Mouse (Mus musculus): ENCODE data around the gene Helt. TPM values are rescaled to one million over a fixed set of nuclear protein-coding genes. Genes with fewer than 3 reads are reported as not detected.
A peak's percentile ranks its signal among the peaks of the same experiment; 100 is the strongest.

Gene Helt
- polyA plus RNA-seq, 1 experiment from 2014 or later, result not detected

- in situ Hi-C loops (cut with MboI; ENCODE audit: low pct_unique_long_range_greater_than_20kb), result no loop called here
- DNase-seq (ENCODE audit: low read depth, low spot score) (no peak), ATAC-seq (no peak)
- ChIA-PET CTCF (interaction anchor here (1.1 kb wide), 1 partner anchor 27 kb away, joined by 3 read pairs; no protein-coding TSS in a partner anchor), POLR2A (no interaction called here)
- no peak for TF ChIP-seq CTCF (IDR thresholded peaks at IDR 0.05)
- no peaks in the 10 kb centered on the region for H3K27me3 ChIP-seq
These were observed 30.2 kb upstream of the Helt start for GRCm38 (mm10) chr8:46324676-46325075.

GRCm38 (mm10) chr8:46323672-46324191, 29.3 kb upstream of the Helt start:
- DNase-seq (ENCODE audit: low read depth, low spot score), result no peak
- no peaks in the 10 kb centered on the region for H3K27me3 ChIP-seq
- POLR2A ChIA-PET, result no interaction called here
- in situ Hi-C loops (cut with MboI; ENCODE audit: low pct_unique_long_range_greater_than_20kb), result no loop called here
- CTCF ChIA-PET, result interaction anchor here (1.1 kb wide), 1 partner anchor 28 kb away, joined by 3 read pairs; no protein-coding TSS in a partner anchor
- no peak for ATAC-seq
- no peak for TF ChIP-seq CTCF (IDR thresholded peaks at IDR 0.05)

- H3K27me3 ChIP-seq, result no peaks in the 10 kb centered on the region
- no peak for DNase-seq (ENCODE audit: low read depth, low spot score)
- POLR2A ChIA-PET, result no interaction called here
- no peak for ATAC-seq
- CTCF ChIA-PET, result no interaction called here
- in situ Hi-C loops (cut with MboI; ENCODE audit: low pct_unique_long_range_greater_than_20kb), result no loop called here
- TF ChIP-seq CTCF (IDR thresholded peaks at IDR 0.05), result peak; percentile 43
These were observed 28.4 kb upstream of the Helt start for GRCm38 (mm10) chr8:46322833-46323232.

- ATAC-seq (no peak), DNase-seq (ENCODE audit: low read depth, low spot score) (no peak)
- H3K27me3 ChIP-seq, result no peaks in the 10 kb centered on the region
- ChIA-PET POLR2A (no interaction called here), CTCF (interaction anchor here (1.5 kb wide), 1 partner anchor 11 kb away, joined by 3 read pairs; no protein-coding TSS in a partner anchor)
- no peak for TF ChIP-seq CTCF (IDR thresholded peaks at IDR 0.05)
- in situ Hi-C loops (cut with MboI; ENCODE audit: low pct_unique_long_range_greater_than_20kb), result no loop called here
These were observed 27.9 kb upstream of the Helt start for GRCm38 (mm10) chr8:46322421-46322820.

GRCm38 (mm10) chr8:46318802-46319201, 24.3 kb upstream of the Helt start:
- H3K27me3 ChIP-seq, result no peaks in the 10 kb centered on the region
- TF ChIP-seq CTCF (IDR thresholded peaks at IDR 0.05), result no peak
- POLR2A ChIA-PET, result no interaction called here
- DNase-seq (ENCODE audit: low read depth, low spot score) (no peak), ATAC-seq (no peak)
- CTCF ChIA-PET, result interaction anchor here (0.9 to 2.4 kb wide), 4 partner anchors 13 to 229 kb away, joined by 3 to 6 read pairs (median 5); no protein-coding TSS in a partner anchor
- in situ Hi-C loops (cut with MboI; ENCODE audit: low pct_unique_long_range_greater_than_20kb), result no loop called here

GRCm38 (mm10) chr8:46317161-46317560, 22.7 kb upstream of the Helt start:
- no peaks in the 10 kb centered on the region for H3K27me3 ChIP-seq
- CTCF ChIA-PET, result no interaction called here
- DNase-seq (ENCODE audit: low read depth, low spot score), result no peak
- TF ChIP-seq CTCF (IDR thresholded peaks at IDR 0.05), result no peak
- POLR2A ChIA-PET, result no interaction called here
- in situ Hi-C loops (cut with MboI; ENCODE audit: low pct_unique_long_range_greater_than_20kb), result no loop called here
- no peak for ATAC-seq

GRCm38 (mm10) chr8:46313798-46314197, 19.3 kb upstream of the Helt start:
- H3K27me3 ChIP-seq, result no peaks in the 10 kb centered on the region
- ATAC-seq, result no peak
- ChIA-PET POLR2A (no interaction called here), CTCF (no interaction called here)
- DNase-seq (ENCODE audit: low read depth, low spot score), result no peak
- in situ Hi-C loops (cut with MboI; ENCODE audit: low pct_unique_long_range_greater_than_20kb), result loop anchor here (5.0 kb wide), 1 partner anchor 234 kb away; no protein-coding TSS in a partner anchor
- no peak for TF ChIP-seq CTCF (IDR thresholded peaks at IDR 0.05)

GRCm38 (mm10) chr8:46311159-46311558, 16.7 kb upstream of the Helt start:
- POLR2A ChIA-PET, result interaction anchor here (1.1 kb wide), 1 partner anchor 222 kb away, joined by 3 read pairs; no protein-coding TSS in a partner anchor
- CTCF ChIA-PET, result interaction anchor here (1.2 to 3.6 kb wide), 5 partner anchors 11 to 251 kb away, joined by 3 to 32 read pairs (median 4); no protein-coding TSS in a partner anchor
- peak; percentile 96 for TF ChIP-seq CTCF (IDR thresholded peaks at IDR 0.05)
- no peaks in the 10 kb centered on the region for H3K27me3 ChIP-seq
- peak; percentile 80 for ATAC-seq
- DNase-seq (ENCODE audit: low read depth, low spot score), result peak; percentile 24
- in situ Hi-C loops (cut with MboI; ENCODE audit: low pct_unique_long_range_greater_than_20kb), result loop anchor here (5.0 kb wide), 1 partner anchor 236 kb away; no protein-coding TSS in a partner anchor

GRCm38 (mm10) chr8:46308189-46308588, 13.7 kb upstream of the Helt start:
- ChIA-PET CTCF (no interaction called here), POLR2A (interaction anchor here (0.7 kb wide), 1 partner anchor 22 kb away, joined by 3 read pairs; no protein-coding TSS in a partner anchor)
- DNase-seq (ENCODE audit: low read depth, low spot score) (no peak), ATAC-seq (no peak)
- H3K27me3 ChIP-seq, result peaks cover 11% of the 10 kb centered on the region
- no peak for TF ChIP-seq CTCF (IDR thresholded peaks at IDR 0.05)
- in situ Hi-C loops (cut with MboI; ENCODE audit: low pct_unique_long_range_greater_than_20kb), result loop anchor here (5.0 to 10.0 kb wide), 2 partner anchors 66 to 123 kb away; no protein-coding TSS in a partner anchor

- POLR2A ChIA-PET, result no interaction called here
- peak; percentile 81 for TF ChIP-seq CTCF (IDR thresholded peaks at IDR 0.05)
- ATAC-seq, result no peak
- peaks cover 23% of the 10 kb centered on the region for H3K27me3 ChIP-seq
- CTCF ChIA-PET, result interaction anchor here (2.9 kb wide), 1 partner anchor 65 kb away, joined by 10 read pairs; no protein-coding TSS in a partner anchor
- in situ Hi-C loops (cut with MboI; ENCODE audit: low pct_unique_long_range_greater_than_20kb), result loop anchor here (5.0 to 10.0 kb wide), 2 partner anchors 64 to 121 kb away; no protein-coding TSS in a partner anchor
- DNase-seq (ENCODE audit: low read depth, low spot score), result no peak
These were observed 11.4 kb upstream of the Helt start for GRCm38 (mm10) chr8:46305733-46306349.

- H3K27me3 ChIP-seq, result peaks cover 28% of the 10 kb centered on the region
- no peak for TF ChIP-seq CTCF (IDR thresholded peaks at IDR 0.05)
- in situ Hi-C loops (cut with MboI; ENCODE audit: low pct_unique_long_range_greater_than_20kb), result loop anchor here (10.0 kb wide), 1 partner anchor 117 kb away; no protein-coding TSS in a partner anchor
- no peak for ATAC-seq
- ChIA-PET POLR2A (no interaction called here), CTCF (interaction anchor here (1.1 kb wide), 1 partner anchor 20 kb away, joined by 4 read pairs; no protein-coding TSS in a partner anchor)
- DNase-seq (ENCODE audit: low read depth, low spot score), result no peak
These were observed 7.7 kb upstream of the Helt start for GRCm38 (mm10) chr8:46302121-46302520.

All from Patski (cell line).